Mouse (Mus musculus) heart, adult 2 months (tissue): ENCODE data around the gene Cnga1.
"Not testable (repeated sequence)": the region's sequence is repeated elsewhere in the genome, so short reads cannot be mapped to it uniquely, and the experiment has no call there.

Experiments
- CTCF ChIP-seq: fragments of 200-600 bp; IDR thresholded peaks from 2 replicates; pipeline ENCODE4 v1.8.1; 2022; ENCODE audit warnings: antibody characterized with exemption, mild to moderate bottlenecking, moderate library complexity
- EP300 ChIP-seq: fragments of 200-500 bp; IDR thresholded peaks from 2 replicates; pipeline ENCODE4 v1.6.1; 2011; ENCODE audit warnings: low read depth, low read length, control low read depth; ENCODE audit not compliant: insufficient read depth
- POLR2A ChIP-seq: fragments of 200-500 bp; IDR thresholded peaks from 2 replicates; pipeline ENCODE4 v1.6.1; 2011; ENCODE audit warnings: mild to moderate bottlenecking, low read depth, low read length, control low read depth; ENCODE audit not compliant: insufficient read depth

- peak; percentile 37 for TF ChIP-seq CTCF
- TF ChIP-seq POLR2A, EP300: not testable (repeated sequence)
These were observed 58.0 kb downstream of the Cnga1 start for GRCm38 (mm10) chr5:72586122-72586521.
